Mouse (Mus musculus) adrenal gland, postnatal 25 days (tissue): ENCODE results near the gene E130116L18Rik. TPM values are rescaled to one million over a fixed set of nuclear protein-coding genes. Genes with fewer than 3 reads are reported as not detected.
"Not testable (repeated sequence)": the region's sequence is repeated elsewhere in the genome, so short reads cannot be mapped to it uniquely, and the experiment has no call there.

Source experiments
- DNase-seq: peaks from one replicate; pipeline ENCODE4 v3.0.0; 2021; ENCODE audit warnings: mixed read lengths
- long read RNA-seq: library from polyadenylated mRNA; stranded (forward); transcript quantifications from one replicate; pipeline ENCODE4 v2.0.0, GENCODE M21; 2021
- total RNA-seq: library from RNA; stranded (reverse); gene quantifications from 2 replicates; pipeline ENCODE4 v1.2.3, GENCODE M21; 2021

The E130116L18Rik gene
- total RNA-seq = not detected in 2 replicates
- long read RNA-seq = 0 reads

DNA sequence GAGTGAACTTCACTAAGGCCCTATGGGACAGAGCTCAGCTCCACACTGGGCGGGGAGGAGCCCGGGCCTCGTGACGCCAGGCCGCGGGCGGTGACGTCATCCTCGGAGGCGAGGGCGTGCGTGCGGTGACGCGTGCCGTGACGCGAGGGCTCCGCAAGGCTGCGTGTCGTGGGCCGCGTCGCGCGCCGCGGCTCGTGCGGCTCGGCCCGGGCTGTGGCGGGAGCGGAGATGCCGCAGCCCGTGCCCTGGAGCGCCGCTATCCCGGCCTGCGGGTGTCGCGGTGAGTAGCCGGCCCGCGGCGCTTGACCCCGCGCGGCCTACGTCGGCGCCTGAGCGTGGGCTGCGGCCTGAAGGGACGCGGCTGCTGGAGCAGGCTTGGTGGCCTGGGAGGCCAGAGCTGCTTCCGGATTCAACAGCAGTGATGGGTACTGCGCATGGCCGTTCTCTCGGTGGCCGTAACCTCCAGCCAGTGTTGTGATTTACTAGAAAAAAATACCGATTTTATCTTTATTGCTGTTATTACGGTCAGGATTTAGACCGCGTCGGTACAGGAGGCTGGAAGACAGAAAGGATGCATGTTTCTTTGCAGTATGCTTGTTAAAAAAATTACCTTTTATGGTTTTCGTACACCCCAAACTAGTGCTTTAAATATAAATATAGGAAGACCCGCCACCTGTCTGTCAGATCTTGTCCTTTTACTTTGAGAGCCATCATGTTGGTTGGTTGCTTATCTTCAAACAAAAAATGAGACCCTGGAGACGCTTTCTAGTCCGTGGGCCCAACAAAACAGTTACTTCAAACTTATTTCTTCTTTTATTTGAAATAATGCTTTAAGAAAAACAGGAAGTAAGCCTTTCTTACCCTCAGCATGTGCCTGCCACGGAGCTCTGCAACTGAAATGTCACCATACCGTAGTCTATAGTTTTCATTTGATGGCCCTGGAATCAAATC, at the start of gene E130116L18Rik:
TSS of gene E130116L18Rik (minus strand) at position 402 of the 951 bp plus-strand sequence.
- DNase-seq = peak; percentile 90

DNA sequence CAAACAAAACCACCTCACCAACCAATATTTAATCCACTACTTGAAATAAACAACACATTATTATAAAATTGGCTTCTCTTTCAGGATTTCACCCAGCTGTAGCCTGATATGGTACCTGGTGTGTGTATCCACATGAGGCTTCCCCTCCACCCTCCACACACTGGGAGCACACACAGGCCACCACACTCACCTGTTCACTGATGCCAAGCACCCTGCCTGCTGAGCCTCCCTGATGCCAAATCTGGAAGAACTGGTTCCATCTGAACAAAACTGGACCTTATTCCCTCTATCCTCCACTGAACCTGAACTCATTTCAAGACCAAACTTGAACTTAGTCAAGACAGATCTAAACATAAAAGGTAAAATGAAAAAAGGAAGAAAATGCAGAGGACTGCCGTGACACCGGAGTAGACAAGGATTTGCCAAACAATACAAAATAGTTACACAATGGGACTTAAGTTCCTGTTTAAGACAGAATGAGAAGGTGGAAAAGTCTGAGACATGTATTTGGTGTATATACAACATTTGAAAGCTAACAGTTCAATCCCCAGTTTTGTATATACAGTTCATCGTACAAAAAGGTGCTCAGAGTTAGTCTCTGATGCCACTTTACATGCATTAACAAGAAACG, 45.4 kb upstream of the E130116L18Rik start:
- no peak for DNase-seq

DNA sequence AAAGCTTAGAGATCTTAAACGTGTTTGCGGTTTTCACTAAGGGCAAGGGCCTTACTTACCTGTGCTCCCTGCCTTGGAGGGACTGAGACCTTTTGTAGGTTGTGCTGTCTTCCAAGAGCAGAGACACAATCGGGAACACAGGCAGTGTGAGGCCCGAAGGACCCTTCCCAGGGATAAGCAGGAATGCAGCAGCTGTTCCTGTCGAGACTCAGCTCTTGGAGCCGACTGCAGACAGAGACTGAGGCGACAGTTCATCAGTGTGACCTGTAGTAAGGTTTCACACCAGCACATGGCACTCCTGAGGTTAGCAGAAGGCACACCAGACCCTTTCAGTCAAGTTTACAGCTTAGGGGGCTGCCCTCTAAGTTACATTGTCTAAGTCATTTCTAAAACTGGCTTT, 39.3 kb upstream of the E130116L18Rik start:
- DNase-seq = no peak

DNA sequence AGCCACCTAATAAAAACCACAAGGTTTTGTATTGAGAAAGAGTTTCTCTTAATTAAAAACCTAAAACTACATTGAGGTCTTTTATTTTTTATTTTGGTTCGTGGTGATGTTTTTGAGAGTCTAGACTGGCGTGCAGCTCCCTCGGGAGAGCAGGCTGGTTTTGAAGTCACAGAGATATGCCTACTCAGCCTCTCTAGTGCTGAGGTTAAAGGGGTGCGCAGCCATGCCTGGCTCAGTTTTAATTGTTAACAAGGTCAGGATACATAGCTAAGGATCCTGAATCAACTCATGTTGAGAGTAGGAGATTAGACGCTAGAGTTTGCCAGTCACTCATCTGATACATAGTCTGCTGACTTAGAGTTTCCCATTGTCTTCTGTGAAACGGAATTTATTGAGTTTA, 38.5 kb upstream of the E130116L18Rik start:
- no peak for DNase-seq

DNA sequence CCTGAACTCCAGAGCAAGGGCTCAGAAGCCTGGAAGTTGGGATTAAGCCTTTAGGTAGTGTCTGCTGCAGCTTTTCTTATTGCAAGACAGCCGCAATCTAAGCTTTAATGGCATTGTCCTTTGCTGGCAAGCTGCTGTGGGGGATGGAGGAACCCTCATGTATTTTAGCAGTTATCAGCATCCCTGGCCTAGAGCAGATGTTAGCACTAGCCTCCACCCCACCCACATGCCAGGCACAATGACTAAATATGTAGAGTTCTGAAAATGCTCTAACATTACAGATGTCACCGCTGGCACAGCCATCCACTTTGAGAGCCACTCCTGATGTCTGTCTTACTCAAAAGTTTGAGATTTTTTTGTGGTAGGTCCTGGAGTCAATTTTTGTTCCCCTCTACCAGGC, 33.7 kb upstream of the E130116L18Rik start:
- no peak for DNase-seq

DNA sequence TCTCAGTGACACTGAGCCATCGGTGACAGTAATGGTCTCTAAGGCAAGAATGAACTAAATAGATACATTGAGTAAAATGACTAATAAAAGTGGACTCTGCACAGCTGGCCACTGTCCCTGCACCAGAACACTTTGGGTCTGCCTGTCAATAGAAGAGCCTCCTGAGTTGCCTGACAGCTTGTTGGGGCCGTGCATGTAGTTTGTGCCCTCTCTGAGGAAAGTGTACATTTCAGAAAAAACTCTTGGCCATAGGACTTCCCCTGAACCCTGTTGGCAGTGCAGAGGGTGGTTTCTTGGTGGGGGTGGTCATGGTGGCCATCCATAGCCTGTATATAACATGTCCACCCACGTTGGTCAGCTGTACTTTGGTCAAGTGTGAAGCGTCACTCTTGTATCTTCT, 31.5 kb upstream of the E130116L18Rik start:
- DNase-seq = no peak

DNA sequence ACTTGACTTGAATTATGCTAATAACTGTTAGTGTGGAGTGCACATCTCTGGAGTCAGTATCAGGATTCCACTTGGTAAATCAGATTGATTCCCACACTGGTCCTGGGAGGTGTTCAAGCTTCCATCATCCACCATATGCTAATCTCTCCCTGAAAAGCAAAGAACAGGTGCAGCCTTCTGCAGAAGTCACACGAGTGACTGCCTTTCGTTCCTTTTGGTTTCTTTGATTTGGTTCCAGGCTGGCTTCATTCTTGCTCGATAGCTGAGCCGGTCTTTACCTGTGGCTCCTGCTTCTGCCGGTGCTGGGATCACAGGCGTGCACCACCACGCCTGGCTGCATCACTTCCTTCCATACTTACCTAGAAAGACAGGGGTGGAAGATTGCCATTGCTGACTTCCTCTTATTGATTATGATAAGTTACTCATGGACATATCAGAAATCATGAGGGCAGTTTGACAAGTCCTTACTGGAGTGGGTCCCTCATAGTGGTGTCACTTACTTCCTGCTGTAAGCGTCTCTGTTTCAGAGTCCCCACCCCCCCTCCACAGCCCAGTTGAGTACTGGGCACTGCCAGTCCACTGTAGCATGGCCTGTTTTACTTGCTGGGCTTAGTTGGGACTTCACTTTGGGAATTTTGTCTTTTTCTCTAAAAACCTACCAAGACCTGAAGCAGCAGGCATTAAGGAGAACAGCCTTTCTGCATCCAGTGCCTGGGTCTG, 30.0 kb upstream of the E130116L18Rik start:
- no peak for DNase-seq

DNA sequence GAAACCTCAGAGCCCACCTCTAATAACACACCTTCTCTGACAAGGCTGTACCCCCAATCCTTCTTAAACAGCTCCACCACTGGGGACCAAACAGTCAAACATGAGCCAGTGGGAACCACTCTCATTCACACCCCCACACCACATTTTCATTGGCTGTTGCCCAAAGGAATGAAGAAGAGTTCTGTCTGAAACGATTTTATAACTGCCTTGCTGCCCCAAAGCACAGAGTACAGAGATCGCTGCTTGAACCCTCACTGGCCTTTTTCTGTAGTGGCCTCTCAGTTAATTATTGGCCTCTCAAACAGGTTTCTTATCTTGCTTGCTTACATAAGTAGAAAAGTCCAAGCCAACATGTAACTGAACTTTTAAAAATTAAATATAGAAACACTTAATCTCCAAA, 29.5 kb upstream of the E130116L18Rik start:
- no peak for DNase-seq

DNA sequence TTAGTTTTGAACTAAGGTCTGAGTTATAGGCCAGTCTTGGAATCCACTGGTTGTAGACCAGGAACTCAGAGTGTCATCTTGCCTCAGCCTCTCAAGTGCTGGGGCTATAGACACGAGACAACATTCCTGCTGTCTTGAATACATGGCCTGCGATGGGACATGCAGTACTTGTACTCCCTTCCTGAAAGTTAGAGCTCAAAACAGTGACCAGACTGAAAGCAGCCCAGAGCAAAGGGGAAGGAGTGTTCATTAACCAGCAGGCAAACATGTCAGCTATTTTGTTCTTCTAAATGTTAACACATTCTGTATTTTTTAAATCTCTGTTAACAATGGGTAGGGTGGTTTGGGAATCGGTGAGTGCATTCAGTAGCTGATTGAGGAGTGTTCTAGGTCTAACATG, 24.1 kb upstream of the E130116L18Rik start:
- DNase-seq = no peak

DNA sequence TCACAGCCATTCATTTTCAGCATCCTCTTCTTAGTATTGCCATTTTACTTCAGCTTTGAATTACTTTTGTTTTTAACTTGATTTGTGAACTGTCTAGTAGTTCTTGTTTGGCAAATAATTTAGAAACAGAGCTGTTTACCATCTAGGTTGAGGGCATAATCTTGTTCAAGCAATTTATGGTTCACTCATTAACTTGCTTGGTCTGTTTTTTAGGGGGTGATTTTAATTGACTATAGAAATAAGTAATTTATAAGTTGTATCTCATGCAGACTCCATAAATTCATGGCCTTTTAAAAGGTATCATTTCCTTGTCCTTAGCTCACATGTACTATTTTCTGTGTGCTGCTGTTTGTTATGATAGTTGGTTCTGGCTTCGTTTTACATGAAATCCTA, 23.5 kb upstream of the E130116L18Rik start:
- no peak for DNase-seq

DNA sequence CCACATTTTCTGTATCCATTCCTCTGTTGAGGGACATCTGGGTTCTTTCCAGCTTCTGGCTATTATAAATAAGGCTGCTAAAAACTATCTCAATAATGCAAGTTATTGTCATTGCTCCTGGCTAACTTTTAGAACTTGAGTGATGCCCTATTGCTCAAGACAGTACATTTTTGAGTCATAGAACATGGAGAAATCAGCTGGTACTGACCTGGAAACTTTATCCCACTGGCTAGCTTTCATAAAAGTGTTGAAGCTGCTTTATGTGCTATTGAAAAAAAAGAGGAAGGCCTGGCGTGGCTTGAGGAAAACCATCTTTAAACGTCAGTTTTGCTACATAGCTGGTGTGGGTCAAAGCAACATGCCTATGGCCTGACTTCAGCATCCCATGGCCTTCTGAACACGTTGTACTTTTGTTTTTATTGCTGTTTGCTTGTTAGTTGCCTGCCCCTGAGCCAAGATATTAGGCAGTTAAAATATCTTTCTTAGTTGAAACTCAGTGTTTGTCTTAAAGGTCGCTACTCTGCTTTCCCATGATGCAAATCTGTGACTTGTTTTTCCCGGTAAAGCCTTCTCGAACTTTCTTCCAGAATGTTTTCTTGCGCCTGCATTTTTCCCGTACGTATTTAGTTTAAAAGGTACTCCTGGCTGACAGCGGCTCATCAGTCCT, 23.0 kb upstream of the E130116L18Rik start:
- no peak for DNase-seq

DNA sequence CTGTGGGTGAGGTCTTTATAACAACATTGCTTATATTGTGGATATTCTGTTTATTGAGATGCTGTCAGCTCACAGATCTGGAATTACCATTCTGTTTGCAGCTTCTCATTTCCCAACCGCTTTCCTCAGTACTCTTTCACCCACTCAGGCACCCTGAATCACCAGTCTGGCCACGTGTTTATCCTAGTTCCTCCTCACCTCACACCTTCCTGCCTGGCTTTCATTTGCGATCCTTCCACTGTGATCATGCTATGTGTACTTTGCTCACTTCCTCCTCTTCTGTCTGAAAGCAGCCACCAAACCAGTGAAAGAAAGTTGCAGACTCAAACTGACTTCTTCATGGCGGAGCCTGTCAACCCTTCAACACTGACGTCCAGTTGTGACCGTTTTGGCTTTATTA, 20.1 kb upstream of the E130116L18Rik start:
- DNase-seq = no peak

DNA sequence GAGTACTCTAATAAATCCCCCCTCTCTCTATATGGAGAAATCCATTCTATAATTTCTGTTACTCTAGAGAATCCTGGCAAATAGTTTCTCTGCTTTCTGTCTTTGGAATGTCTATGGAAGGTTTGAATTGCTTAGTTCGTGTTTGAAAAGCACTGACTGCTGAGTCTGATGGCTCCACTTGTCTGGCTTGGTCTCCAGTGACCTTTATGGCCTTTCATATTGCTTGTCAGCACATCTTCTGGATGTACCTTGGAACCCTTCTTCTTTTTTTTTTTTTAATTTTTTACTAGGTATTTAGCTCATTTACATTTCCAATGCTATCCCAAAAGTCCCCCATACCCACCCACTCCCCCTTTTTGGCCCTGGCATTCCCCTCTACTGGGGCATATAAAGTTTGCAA, 1.4 kb upstream of the E130116L18Rik start:
- not testable (repeated sequence) for DNase-seq

DNA sequence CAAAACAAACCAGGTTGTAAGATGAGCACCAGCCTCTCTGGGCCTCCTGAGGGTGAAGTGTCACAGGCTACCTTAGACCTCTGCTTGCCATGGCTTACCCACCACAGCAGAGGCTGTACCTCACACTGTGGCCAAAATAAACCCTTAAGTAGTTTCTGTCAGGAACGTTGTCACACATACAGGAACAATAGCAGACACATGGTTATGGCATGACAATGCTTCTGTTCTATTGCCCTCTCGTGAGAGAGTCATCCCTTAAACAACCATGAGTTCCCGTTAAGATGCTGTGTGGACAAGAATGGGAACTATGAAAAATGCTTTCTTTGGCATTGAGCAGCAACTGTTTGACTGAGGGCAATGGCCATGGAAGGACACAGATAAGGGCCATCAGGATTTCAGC, 1.3 kb downstream of the E130116L18Rik start, which contains the start of gene Galnt11:
TSS of gene Galnt11 (plus strand) at position 301 of the 400 bp plus-strand sequence.
- DNase-seq = no peak

DNA sequence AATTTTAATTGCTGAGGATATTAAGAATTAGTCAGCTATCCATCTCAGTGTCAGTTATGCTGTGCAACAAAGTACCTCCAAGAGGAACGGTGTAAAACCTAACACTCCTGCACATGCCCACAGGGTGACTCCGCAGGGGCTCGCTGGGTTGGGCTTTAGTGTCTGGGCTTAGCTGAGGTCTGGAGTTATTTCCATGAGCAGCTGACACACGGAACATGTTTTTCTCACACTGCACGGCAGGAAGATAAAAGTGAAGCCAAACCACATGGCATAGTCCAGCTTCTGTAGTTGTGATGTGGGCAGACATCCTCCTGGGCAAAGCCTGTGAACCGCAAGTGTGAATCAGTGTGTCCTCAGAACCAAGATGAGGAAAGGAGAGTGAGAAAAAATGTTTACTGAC, 7.9 kb downstream of the E130116L18Rik start:
- no peak for DNase-seq

DNA sequence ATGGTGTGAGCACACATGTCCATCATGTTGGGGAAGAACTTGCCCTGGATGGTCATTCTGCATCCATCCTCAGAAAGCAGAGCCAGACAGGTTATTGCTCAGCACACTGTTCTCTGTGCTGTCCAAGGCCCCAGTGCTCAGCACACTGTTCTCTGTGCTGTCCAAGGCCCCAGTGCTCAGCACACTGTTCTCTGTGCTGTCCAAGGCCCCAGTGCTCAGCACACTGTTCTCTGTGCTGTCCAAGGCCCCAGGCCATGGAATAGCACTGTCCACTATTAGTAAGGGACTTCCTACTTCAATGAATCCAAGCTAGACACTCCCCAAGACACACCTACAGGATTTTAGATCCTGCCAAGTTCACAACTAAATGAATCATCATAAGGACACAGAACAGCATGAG, 9.7 kb downstream of the E130116L18Rik start:
- DNase-seq = not testable (repeated sequence)

DNA sequence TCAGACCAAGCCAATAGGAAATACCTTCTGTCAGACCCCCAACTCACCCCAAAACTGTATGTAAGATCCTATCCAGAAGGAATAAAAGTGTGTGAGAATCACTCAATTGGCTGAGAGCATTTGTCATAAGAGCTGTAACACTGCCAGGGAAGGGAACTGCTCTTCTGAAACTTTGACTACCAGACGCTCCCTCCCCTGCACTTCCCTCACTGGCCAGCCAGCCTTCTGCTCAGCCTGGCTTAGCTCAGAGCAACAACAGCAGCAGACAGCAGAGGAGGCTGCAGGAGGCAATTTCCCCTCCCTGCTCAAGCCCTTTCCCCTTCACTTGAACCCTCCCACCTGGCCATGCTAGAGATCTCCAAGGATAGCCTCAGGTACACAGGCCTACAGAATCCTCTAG, 11.1 kb downstream of the E130116L18Rik start:
- no peak for DNase-seq

DNA sequence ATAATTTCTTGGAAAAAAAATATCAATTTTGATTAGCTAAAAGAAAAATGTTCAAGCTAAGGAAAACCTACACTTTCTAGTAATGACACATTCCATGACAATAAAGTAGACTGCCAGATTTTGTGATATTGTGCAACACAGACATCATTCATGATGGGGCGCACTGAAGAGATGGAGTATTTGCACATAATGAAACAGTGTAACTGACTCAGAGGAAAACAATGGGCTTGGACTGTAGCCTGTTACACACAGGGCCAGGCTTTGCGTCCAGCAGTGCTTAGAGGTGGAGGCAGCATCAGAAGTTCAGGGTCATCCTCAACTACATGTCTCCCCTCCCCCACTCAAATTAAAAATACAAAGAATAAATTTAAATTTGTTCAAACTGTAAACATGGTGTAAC, 32.4 kb downstream of the E130116L18Rik start:
- DNase-seq = no peak

DNA sequence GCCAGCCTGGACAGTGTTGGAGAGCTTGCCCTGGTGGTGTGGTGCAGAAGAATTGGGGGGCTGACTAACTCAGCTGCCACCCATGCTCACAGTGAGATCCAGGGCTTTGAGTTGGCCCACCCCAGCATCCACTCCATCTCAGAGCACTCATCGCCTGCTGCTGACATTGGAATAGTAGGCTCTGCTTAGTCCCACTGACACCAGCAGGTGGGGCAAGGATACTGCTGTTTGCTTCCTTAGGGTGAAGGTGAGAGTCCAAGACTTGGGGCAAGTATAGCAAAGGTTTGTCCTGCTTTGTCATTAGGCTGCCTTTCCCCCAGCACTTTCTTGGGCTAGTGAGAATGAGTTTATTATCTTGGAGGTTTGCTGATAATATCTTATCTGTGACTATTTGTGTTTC, 34.2 kb downstream of the E130116L18Rik start:
- peak; percentile 8 for DNase-seq

DNA sequence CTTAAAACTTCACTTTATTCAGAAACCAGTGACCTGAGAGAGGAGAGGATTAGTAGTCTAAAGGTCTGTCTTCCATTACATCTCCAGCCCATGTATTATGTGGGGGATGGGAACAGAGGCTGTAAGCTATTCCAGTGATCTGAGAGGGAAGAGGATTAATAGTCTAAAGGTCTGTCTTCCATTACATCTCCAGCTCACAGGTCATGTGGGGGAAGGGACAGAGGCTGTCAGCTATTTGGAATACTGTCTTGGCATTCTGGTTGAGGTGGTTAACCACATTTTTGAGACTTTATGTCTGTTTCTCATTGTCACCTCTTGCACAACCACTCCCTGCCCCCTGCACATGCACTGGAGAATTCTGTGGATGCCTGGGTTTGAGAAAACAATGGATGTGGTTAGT, 35.2 kb downstream of the E130116L18Rik start:
- no peak for DNase-seq

DNA sequence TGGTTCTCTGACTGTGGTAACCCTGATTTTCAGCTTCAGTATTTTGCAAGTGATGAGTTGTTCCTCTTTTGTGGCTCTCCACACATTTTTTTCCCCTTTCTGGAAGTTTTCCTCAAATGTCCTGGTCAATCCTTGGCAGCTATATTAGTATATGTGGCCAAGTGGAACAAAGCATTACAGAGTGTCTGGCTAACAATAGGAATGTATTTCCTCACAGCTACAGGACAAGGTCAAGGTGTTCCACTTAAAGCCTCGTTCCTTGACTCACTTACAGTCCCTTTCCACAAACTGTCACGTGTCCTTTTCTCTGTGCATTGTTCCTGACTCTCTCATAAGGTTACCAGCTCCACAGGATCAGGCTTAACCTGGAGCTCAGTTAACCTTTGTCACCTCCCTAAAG, 38.4 kb downstream of the E130116L18Rik start:
- DNase-seq = no peak

DNA sequence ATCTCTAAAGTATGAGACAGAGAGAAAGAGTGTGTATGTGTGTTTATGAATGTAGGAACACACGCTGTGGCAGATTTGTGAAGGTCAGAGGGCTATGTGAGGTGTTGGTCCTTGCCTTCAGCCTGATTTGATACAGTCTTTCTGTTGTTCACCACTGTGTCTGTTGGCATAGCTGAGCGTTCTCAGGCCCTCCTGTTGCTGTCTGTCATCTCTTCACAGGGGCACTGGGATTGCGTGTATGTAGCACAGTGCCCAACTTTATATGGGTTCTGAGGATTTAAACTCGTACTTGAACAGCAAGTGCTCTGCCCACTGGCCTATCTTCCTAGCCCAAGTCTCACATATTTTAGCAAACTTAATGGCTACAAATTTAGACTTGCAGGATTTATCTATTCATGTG, 39.4 kb downstream of the E130116L18Rik start:
- no peak for DNase-seq
